Mouse (Mus musculus): ENCODE measurements around the gene Fthl17d. TPM values are rescaled to one million over a fixed set of nuclear protein-coding genes. Genes with fewer than 3 reads are reported as not detected.

Fthl17d gene
- polyA plus RNA-seq (2012): not detected in 2 replicates

DNA sequence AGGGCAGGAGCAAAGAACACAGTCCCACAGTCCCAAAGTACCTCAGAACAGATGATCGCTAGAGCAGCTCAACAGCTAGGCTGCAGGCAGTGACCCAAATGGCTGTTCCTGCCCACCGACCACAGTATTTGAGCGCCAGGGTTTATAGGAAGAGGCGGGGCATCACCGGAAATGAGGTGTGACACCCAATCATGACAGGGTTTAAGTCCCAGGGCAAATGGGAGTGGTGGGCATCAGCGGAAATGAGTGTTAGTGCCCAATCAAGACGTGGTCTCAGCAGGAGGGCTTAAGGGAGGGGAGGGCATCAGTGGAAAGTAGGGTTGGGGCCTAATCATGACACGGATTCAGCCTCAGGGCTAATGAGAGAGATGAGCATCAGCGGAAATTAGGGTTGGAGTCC, at the start of gene Fthl17d:
Gene Fthl17d (minus strand): TSS at position 101 of the 400 bp plus-strand sequence.

DNA sequence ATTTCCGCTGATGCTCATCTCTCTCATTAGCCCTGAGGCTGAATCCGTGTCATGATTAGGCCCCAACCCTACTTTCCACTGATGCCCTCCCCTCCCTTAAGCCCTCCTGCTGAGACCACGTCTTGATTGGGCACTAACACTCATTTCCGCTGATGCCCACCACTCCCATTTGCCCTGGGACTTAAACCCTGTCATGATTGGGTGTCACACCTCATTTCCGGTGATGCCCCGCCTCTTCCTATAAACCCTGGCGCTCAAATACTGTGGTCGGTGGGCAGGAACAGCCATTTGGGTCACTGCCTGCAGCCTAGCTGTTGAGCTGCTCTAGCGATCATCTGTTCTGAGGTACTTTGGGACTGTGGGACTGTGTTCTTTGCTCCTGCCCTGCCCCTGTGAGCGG, 46.6 kb upstream of the Fthl17d start, which contains the start of gene Fthl17e:
Gene Fthl17e (plus strand): TSS at position 301 of the 400 bp plus-strand sequence.

DNA sequence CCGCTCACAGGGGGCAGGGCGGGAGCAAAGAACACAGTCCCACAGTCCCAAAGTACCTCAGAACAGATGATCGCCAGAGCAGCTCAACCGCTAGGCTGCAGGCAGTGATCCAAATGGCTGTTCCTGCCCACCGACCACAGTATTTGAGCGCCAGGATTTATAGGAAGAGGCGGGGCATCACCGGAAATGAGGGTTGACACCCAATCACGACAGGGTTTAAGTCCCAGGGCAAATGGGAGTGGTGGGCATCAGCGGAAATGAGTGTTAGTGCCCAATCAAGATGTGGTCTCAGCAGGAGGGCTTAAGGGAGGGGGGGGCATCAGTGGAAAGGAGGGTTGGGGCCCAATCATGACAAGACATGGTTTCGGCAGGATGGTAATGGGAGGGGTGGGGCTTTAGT, 10.1 kb downstream of the Fthl17d start, which contains the start of gene Fthl17c:
Gene Fthl17c (minus strand): TSS at position 101 of the 400 bp plus-strand sequence.

DNA sequence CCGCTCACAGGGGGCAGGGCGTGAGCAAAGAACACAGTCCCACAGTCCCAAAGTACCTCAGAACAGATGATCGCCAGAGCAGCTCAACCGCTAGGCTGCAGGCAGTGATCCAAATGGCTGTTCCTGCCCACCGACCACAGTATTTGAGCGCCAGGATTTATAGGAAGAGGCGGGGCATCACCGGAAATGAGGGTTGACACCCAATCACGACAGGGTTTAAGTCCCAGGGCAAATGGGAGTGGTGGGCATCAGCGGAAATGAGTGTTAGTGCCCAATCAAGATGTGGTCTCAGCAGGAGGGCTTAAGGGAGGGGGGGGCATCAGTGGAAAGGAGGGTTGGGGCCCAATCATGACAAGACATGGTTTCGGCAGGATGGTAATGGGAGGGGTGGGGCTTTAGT, 23.7 kb downstream of the Fthl17d start, which contains the start of gene Fthl17b:
Gene Fthl17b (minus strand): TSS at position 101 of the 400 bp plus-strand sequence.

Other genes starting within 250 kb of the Fthl17d start
- gene Ssx9, start 238.3 kb downstream of the Fthl17d start, polyA plus RNA-seq (2012): not detected in 2 replicates
- gene Ssxb5, start 183.1 kb downstream of the Fthl17d start, polyA plus RNA-seq (2012): not detected in 2 replicates
- not detected in 2 replicates for gene Gm6592, start 142.8 kb downstream of the Fthl17d start, polyA plus RNA-seq (2012)
- gene Gm5751, start 112.5 kb downstream of the Fthl17d start, polyA plus RNA-seq (2012): not detected in 2 replicates
- 4.0 and 5.5 TPM in 2 replicates for gene B630019K06Rik, start 94.4 kb downstream of the Fthl17d start, polyA plus RNA-seq (2012)
- gene Fthl17b, start 23.8 kb downstream of the Fthl17d start, polyA plus RNA-seq (2012): not detected in 2 replicates
- not detected in 2 replicates for gene Fthl17c, start 10.2 kb downstream of the Fthl17d start, polyA plus RNA-seq (2012)
- gene Fthl17e, start 46.7 kb upstream of the Fthl17d start, polyA plus RNA-seq (2012): not detected in 2 replicates
- gene Fthl17f, start 76.3 kb upstream of the Fthl17d start, polyA plus RNA-seq (2012): not detected in 2 replicates
- not detected in 2 replicates for gene 4930402K13Rik, start 117.8 kb upstream of the Fthl17d start, polyA plus RNA-seq (2012)
- gene Lancl3, start 213.1 kb upstream of the Fthl17d start, polyA plus RNA-seq (2012): 0.09 and 0.10 TPM in 2 replicates

Measured in megakaryocyte-erythroid progenitor cell, adult 5 weeks (primary cell).